Mouse (Mus musculus) naive thymus-derived CD4-positive, alpha-beta T cell, adult 5 months (primary cell): Measurements from ENCODE around the gene Cldn20. TPM values are rescaled to one million over a fixed set of nuclear protein-coding genes. Genes with fewer than 3 reads are reported as not detected.

ENCODE experiments used
- polyA plus RNA-seq: library from polyadenylated mRNA; unstranded; fragments of 100-300 nt; shearing (Covaris generic); gene quantifications from one replicate; pipeline ENCODE4 v1.2.1, GENCODE M21; 2017

The Cldn20 gene
- not detected for polyA plus RNA-seq

DNA sequence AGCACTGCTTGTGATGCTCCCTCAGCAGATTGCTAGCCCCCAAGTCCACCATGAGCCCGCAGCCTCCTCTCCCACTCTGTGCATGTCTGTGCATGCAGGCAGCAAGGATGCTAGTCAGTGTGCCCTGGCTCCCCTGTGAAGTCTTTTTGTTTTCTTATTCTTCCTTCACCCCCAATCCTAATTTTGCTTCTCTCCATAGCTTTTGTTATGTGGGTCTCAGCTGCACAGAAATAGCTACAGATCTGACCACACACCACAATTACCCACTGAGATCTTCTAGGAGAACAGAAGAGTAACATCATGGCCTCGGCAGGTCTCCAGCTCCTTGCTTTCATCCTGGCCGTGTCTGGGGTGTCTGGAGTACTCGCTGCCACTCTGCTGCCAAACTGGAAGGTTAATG lies at the start of gene Cldn20:
Gene Cldn20, plus strand, starts transcription at position 301 of the 400 bp plus-strand sequence.

GRCm38 (mm10) chr17:3557331-3558311 lies 25.3 kb downstream of the Cldn20 start, which contains the start of gene Tfb1m:
Tfb1m (minus strand) TSS chr17:3557781.

Other genes starting within 250 kb of the Cldn20 start
- gene Tiam2, start 206.0 kb upstream of the Cldn20 start, polyA plus RNA-seq, result 0.63 TPM
- 7.1 TPM for gene Tfb1m, start 25.2 kb downstream of the Cldn20 start, polyA plus RNA-seq
- not detected for gene Nox3, start 163.7 kb downstream of the Cldn20 start, polyA plus RNA-seq